Mouse (Mus musculus): ENCODE measurements around the gene Chtf18. TPM values are rescaled to one million over a fixed set of nuclear protein-coding genes. Genes with fewer than 3 reads are reported as not detected.
"Not testable (repeated sequence)": the region's sequence is repeated elsewhere in the genome, so short reads cannot be mapped to it uniquely, and the experiment has no call there.

The Chtf18 gene
- polyA plus RNA-seq, 1 experiment from 2014 or later: 3.4 TPM

DNA sequence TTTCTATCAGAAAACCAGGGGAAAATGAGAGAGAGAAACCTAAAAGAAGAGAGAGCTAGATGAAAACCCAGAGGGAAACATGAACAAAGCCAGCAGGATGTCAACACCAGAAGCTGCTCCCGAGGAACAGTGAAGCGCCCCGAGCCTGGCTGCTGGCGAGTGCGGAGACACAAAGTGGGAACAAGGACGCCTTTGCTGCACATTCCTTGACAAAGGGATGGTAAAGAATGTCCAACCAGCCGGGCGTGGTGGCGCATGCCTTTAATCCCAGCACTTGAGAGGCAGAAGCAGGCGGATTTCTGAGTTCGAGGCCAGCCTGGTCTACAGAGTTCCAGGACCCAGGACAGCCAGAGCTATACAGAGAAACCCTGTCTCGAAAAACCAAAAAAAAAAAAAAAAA, 14.3 kb upstream of the Chtf18 start:
- not testable (repeated sequence) for H3K9me3 ChIP-seq (ENCODE audit: control insufficient read depth, low read length); H3K27me3 ChIP-seq (ENCODE audit: control insufficient read depth, insufficient read depth, low read length); H3K4me3 ChIP-seq (replicated peaks; ENCODE audit: low read length); H3K4me1 ChIP-seq (replicated peaks; ENCODE audit: control insufficient read depth, insufficient read depth, low read length); H3K36me3 ChIP-seq (replicated peaks; ENCODE audit: control insufficient read depth, insufficient read depth); DNase-seq (ENCODE audit: low spot score); H3K4me2 ChIP-seq (replicated peaks); H3K9ac ChIP-seq; H3K27ac ChIP-seq; ATAC-seq (ENCODE audit: low FRiP score)
- WGBS: 75% methylated on average over 12 of the region's 12 CpGs

DNA sequence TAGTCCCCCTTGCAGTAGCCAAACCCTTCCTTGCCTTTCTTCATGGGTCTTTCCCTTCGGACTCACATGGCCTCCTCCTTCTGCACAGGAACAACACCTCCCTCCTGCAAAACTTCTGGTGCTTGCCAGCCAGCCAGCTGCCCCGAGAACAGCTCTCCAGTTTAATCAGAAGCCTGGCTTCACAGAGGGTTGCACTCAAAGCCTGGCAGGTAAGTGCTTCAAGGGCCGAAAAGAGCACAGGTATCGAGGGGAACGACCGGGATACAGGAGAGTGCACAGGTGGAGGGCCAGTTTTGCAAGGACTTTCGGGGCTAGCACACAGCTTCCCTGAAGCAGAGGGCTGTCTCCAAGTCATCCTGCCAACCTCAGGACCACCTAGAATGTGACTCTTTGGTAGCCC, 11.6 kb upstream of the Chtf18 start:
- 81% methylated on average over 7 of the region's 7 CpGs for WGBS

DNA sequence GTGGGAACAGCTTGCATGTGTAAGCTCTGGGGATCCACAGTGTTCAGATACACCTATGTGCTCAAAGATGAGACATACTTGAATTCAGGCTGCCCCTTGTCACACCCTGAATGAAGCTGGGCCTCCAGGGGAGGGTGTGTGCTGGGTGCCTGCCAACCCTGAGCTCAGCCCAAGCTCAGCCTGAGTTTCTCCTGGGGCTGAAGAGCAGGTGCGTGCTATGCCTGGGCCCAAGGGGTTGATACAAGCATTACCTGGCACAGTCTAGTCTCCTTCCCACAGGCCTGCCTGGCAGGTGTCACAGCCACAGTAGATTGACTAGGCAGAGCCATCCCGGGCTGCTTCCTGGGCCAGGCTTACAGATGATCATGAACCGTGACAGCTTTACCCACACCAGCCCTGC, 8.5 kb upstream of the Chtf18 start, which contains the start of gene Mslnl:
TSS of gene Mslnl (plus strand) at position 298 of the 400 bp plus-strand sequence.
- no peak for ATAC-seq (ENCODE audit: low FRiP score)
- DNase-seq (ENCODE audit: low spot score): no peak
- peaks cover 5% of the 10 kb centered on the region; the same call in 1 of the 2 replicates for H3K36me3 ChIP-seq (replicated peaks; ENCODE audit: control insufficient read depth, insufficient read depth)
- H3K27me3 ChIP-seq (ENCODE audit: control insufficient read depth, insufficient read depth, low read length): no peaks in the 10 kb centered on the region
- H3K4me3 ChIP-seq (replicated peaks; ENCODE audit: low read length): no peak within 1 kb of the TSS
- H3K4me2 ChIP-seq (replicated peaks): no peak within 1 kb of the TSS
- 69% methylated on average over 3 of the region's 3 CpGs for WGBS
- H3K27ac ChIP-seq: no peak within 1 kb of the TSS
- no peaks in the 10 kb centered on the region for H3K9me3 ChIP-seq (ENCODE audit: control insufficient read depth, low read length)
- no peaks in the 10 kb centered on the region for H3K4me1 ChIP-seq (replicated peaks; ENCODE audit: control insufficient read depth, insufficient read depth, low read length)
- H3K9ac ChIP-seq: no peak within 1 kb of the TSS

More for the DNA sequence above, 11.6 kb upstream of the Chtf18 start:
- H3K4me2 ChIP-seq (replicated peaks): no peak overlapping the region
- no peak overlapping the region for H3K4me3 ChIP-seq (replicated peaks; ENCODE audit: low read length)
- H3K9me3 ChIP-seq (ENCODE audit: control insufficient read depth, low read length): no peaks in the 10 kb centered on the region
- ATAC-seq (ENCODE audit: low FRiP score) (no peak), DNase-seq (ENCODE audit: low spot score) (no peak)
- H3K27me3 ChIP-seq (ENCODE audit: control insufficient read depth, insufficient read depth, low read length): no peaks in the 10 kb centered on the region
- H3K9ac ChIP-seq: no peak overlapping the region
- no peak overlapping the region for H3K27ac ChIP-seq
- H3K4me1 ChIP-seq (replicated peaks; ENCODE audit: control insufficient read depth, insufficient read depth, low read length): no peaks in the 10 kb centered on the region
- H3K36me3 ChIP-seq (replicated peaks; ENCODE audit: control insufficient read depth, insufficient read depth): no peaks in the 10 kb centered on the region

DNA sequence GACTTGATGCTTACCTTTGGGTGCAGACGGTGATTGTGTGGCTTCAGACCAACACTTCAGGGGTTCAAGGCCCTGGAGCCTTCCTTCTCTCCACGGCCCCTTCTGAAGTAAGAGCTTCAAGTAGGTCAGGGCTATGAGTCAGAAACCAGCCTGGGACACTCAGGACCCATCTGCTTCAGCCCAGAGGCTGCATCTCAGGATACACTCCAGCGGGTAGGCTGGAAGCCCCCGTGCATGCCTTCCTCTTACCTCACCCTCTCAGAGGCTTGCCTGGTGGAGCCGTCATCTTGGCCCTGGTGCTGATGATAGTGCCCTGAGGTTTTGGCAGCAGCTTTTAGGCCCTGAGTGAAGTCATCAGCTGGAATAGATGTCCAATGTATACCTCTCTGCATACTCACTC, 8.0 kb upstream of the Chtf18 start:
- Histone ChIP-seq H3K27me3 (ENCODE audit: control insufficient read depth, insufficient read depth, low read length) (no peaks in the 10 kb centered on the region), H3K36me3 (replicated peaks; ENCODE audit: control insufficient read depth, insufficient read depth) (peaks cover 10% of the 10 kb centered on the region; the same call in 1 of the 2 replicates), H3K4me3 (replicated peaks; ENCODE audit: low read length) (no peak overlapping the region), H3K27ac (no peak overlapping the region), H3K4me1 (replicated peaks; ENCODE audit: control insufficient read depth, insufficient read depth, low read length) (no peaks in the 10 kb centered on the region), H3K9me3 (ENCODE audit: control insufficient read depth, low read length) (no peaks in the 10 kb centered on the region), H3K9ac (no peak overlapping the region), H3K4me2 (replicated peaks) (no peak overlapping the region)
- no peak for DNase-seq (ENCODE audit: low spot score)
- ATAC-seq (ENCODE audit: low FRiP score): no peak
- WGBS: 87% methylated on average over 5 of the region's 5 CpGs

DNA sequence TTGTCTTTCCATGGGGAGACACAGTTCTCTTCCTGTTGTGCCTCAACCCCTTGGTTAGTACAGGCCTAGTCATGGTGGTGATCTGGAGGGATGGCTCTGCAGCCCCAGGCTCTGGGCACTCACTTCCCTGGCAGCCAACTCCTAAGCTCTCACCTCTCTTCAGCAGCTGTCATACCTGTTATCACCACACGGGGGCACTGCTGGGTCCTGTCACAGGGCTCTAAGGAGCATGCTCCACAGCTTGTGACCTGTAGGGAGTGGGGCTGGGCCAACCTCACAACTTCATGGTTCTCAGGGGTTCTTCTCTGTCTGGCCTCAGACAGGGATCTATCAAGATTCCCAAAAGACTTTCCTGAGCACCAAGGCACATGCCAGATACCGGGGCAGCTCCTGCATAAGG, 4.9 kb upstream of the Chtf18 start:
- no peak for ATAC-seq (ENCODE audit: low FRiP score)
- Histone ChIP-seq H3K27me3 (ENCODE audit: control insufficient read depth, insufficient read depth, low read length) (no peaks in the 10 kb centered on the region), H3K9me3 (ENCODE audit: control insufficient read depth, low read length) (no peaks in the 10 kb centered on the region), H3K9ac (no peak overlapping the region), H3K4me3 (replicated peaks; ENCODE audit: low read length) (no peak overlapping the region), H3K4me1 (replicated peaks; ENCODE audit: control insufficient read depth, insufficient read depth, low read length) (peaks cover 8% of the 10 kb centered on the region; the same call in 1 of the 2 replicates), H3K27ac (no peak overlapping the region), H3K4me2 (replicated peaks) (no peak overlapping the region), H3K36me3 (replicated peaks; ENCODE audit: control insufficient read depth, insufficient read depth) (peaks cover 11% of the 10 kb centered on the region; the same call in 1 of the 2 replicates)
- DNase-seq (ENCODE audit: low spot score): peak; percentile 85
- WGBS: 8% methylated on average over 2 of the region's 2 CpGs

DNA sequence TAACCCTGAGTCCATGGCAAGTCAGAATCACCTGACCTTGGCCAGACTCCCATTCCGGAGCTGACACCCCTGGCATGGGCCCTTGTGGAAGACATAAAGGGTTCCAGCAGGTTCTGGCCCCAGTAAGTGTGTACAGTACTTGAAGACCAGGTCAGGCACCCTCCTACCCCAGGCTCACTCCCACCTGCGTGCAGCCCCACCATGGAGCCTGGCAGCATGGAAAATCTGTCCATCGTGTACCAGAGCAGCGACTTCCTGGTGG, 721 bp upstream of the Chtf18 start:
- Histone ChIP-seq H3K27ac (no peak overlapping the region), H3K27me3 (ENCODE audit: control insufficient read depth, insufficient read depth, low read length) (no peaks in the 10 kb centered on the region), H3K36me3 (replicated peaks; ENCODE audit: control insufficient read depth, insufficient read depth) (peaks cover 11% of the 10 kb centered on the region; the same call in 1 of the 2 replicates), H3K9me3 (ENCODE audit: control insufficient read depth, low read length) (no peaks in the 10 kb centered on the region), H3K4me1 (replicated peaks; ENCODE audit: control insufficient read depth, insufficient read depth, low read length) (peaks cover 13% of the 10 kb centered on the region), H3K9ac (peak overlapping the region; percentile 79), H3K4me2 (replicated peaks) (peak overlapping the region; percentile 62), H3K4me3 (replicated peaks; ENCODE audit: low read length) (peak overlapping the region; percentile 63)
- WGBS: 19% methylated on average over 4 of the region's 4 CpGs
- DNase-seq (ENCODE audit: low spot score) (no peak), ATAC-seq (ENCODE audit: low FRiP score) (no peak)

DNA sequence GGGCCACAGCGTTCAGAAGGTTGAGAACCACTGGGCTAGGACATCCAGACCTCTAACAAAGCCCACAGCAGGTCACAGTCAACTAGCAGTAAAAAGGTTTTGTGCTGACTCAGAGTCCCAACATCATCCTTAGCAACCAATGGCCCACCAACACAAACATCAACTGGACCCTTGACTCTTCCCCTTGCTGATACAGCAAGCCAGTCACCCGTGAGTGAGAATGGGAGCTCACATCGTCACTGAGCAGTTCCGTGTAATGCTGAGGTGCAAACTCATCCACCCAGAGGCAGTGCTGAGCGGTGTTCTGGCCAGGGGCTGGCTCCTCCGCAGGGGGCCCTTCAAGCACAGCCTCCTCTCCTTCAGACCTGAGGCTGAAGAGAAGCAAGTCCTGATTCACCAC, 2.0 kb downstream of the Chtf18 start:
- Histone ChIP-seq H3K27me3 (ENCODE audit: control insufficient read depth, insufficient read depth, low read length) (no peaks in the 10 kb centered on the region), H3K9ac (no peak overlapping the region), H3K4me2 (replicated peaks) (no peak overlapping the region), H3K27ac (no peak overlapping the region), H3K36me3 (replicated peaks; ENCODE audit: control insufficient read depth, insufficient read depth) (peaks cover under 1% of the 10 kb centered on the region; the same call in 1 of the 2 replicates), H3K4me3 (replicated peaks; ENCODE audit: low read length) (no peak overlapping the region), H3K4me1 (replicated peaks; ENCODE audit: control insufficient read depth, insufficient read depth, low read length) (peaks cover 13% of the 10 kb centered on the region), H3K9me3 (ENCODE audit: control insufficient read depth, low read length) (no peaks in the 10 kb centered on the region)
- no peak for DNase-seq (ENCODE audit: low spot score)
- 84% methylated on average over 6 of the region's 6 CpGs for WGBS
- ATAC-seq (ENCODE audit: low FRiP score): no peak

DNA sequence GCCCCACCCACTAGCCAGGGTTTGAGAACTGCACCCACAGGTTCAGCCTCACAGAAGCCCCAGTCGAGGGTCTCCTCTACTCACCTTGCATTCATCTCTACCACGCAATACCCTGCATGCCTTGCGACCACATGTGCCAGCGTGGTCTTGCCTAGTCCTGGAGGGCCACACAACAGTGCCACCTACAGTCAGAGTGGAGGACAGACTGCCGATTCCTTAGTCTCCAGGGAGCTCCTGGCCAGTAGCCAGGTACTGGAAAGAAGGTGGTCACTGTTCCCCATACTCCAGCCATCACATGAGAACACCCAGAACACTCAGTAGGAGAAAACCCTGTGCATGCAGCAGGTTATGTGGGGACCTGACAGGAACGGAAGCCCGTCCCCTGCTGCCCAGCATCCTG, 3.3 kb downstream of the Chtf18 start:
- Histone ChIP-seq H3K27me3 (ENCODE audit: control insufficient read depth, insufficient read depth, low read length) (no peaks in the 10 kb centered on the region), H3K27ac (no peak overlapping the region), H3K9me3 (ENCODE audit: control insufficient read depth, low read length) (no peaks in the 10 kb centered on the region), H3K9ac (no peak overlapping the region), H3K4me3 (replicated peaks; ENCODE audit: low read length) (no peak overlapping the region), H3K4me1 (replicated peaks; ENCODE audit: control insufficient read depth, insufficient read depth, low read length) (peaks cover 13% of the 10 kb centered on the region), H3K36me3 (replicated peaks; ENCODE audit: control insufficient read depth, insufficient read depth) (no peaks in the 10 kb centered on the region), H3K4me2 (replicated peaks) (no peak overlapping the region)
- WGBS: 79% methylated on average over 7 of the region's 7 CpGs
- DNase-seq (ENCODE audit: low spot score): no peak
- ATAC-seq (ENCODE audit: low FRiP score): no peak

DNA sequence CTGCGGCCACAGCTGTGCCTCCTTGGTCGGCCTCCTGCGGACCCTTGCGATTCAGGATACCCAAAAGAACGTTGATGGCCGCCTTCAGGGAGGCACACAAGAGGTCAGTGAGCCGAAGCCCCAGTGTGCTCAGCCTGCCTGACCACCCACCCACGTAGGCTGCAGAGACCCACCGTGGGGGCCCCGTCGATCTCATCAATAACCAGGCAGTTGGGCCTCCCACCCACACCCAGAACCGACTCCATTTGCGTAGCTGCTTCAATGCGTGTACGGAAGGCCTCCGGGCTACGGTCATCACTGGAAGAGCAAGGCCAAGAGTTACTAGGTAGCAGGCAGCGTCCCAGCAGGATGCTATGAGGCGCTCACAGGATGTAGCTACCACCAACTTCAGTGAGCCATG, 3.7 kb downstream of the Chtf18 start:
- no peak overlapping the region for H3K9ac ChIP-seq
- H3K4me2 ChIP-seq (replicated peaks): no peak overlapping the region
- no peaks in the 10 kb centered on the region for H3K9me3 ChIP-seq (ENCODE audit: control insufficient read depth, low read length)
- no peak overlapping the region for H3K4me3 ChIP-seq (replicated peaks; ENCODE audit: low read length)
- no peak for DNase-seq (ENCODE audit: low spot score)
- no peak overlapping the region for H3K27ac ChIP-seq
- H3K36me3 ChIP-seq (replicated peaks; ENCODE audit: control insufficient read depth, insufficient read depth): no peaks in the 10 kb centered on the region
- ATAC-seq (ENCODE audit: low FRiP score): no peak
- H3K27me3 ChIP-seq (ENCODE audit: control insufficient read depth, insufficient read depth, low read length): no peaks in the 10 kb centered on the region
- H3K4me1 ChIP-seq (replicated peaks; ENCODE audit: control insufficient read depth, insufficient read depth, low read length): peaks cover 10% of the 10 kb centered on the region
- whole genome bisulfite sequencing: 96% methylated on average over 19 of the region's 19 CpGs

DNA sequence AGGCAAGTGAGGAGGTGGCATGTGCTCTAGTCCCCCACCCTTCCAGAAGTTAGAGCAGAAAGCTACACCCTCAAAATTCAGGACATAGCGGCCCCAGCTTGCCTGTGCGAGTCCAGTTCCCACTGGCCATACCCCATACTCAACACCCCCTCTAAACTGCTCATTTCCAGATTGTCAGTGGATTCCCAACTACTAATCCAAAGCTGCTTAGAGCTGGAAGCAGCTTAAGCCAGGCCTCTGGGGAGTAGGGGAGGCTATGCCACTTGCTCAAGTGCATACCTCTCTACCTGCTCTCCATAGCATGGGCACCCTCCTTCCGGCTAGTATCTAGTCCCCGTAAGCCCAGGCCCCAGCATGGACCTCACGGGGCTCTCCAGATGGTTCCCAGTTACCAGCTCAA, 5.7 kb downstream of the Chtf18 start:
- H3K9me3 ChIP-seq (ENCODE audit: control insufficient read depth, low read length): no peaks in the 10 kb centered on the region
- H3K36me3 ChIP-seq (replicated peaks; ENCODE audit: control insufficient read depth, insufficient read depth): no peaks in the 10 kb centered on the region
- H3K4me2 ChIP-seq (replicated peaks): no peak overlapping the region
- peaks cover 18% of the 10 kb centered on the region for H3K27me3 ChIP-seq (ENCODE audit: control insufficient read depth, insufficient read depth, low read length)
- no peak for DNase-seq (ENCODE audit: low spot score)
- 88% methylated on average over 5 of the region's 5 CpGs for WGBS
- H3K27ac ChIP-seq: no peak overlapping the region
- peaks cover 7% of the 10 kb centered on the region; the same call in 1 of the 2 replicates for H3K4me1 ChIP-seq (replicated peaks; ENCODE audit: control insufficient read depth, insufficient read depth, low read length)
- ATAC-seq (ENCODE audit: low FRiP score): no peak
- H3K9ac ChIP-seq: no peak overlapping the region
- no peak overlapping the region for H3K4me3 ChIP-seq (replicated peaks; ENCODE audit: low read length)
